Mouse (Mus musculus) neural tube, embryonic 15.5 days (tissue): ENCODE measurements around the gene Depdc1b. TPM values are rescaled to one million over a fixed set of nuclear protein-coding genes. Genes with fewer than 3 reads are reported as not detected.

Experiments
- ATAC-seq: fragments of 200-750 bp; cut with Nextera tagmentation; 2 replicates; pipeline ENCODE4 v1.8.0; 2017; ENCODE audit warnings: mild to moderate bottlenecking, moderate TSS enrichment, moderate library complexity; ENCODE audit not compliant: low FRiP score
- H3K27ac ChIP-seq: fragments of 300-500 bp; sonication (generic); replicated peaks from 2 replicates; pipeline ENCODE4 v1.5.1; 2015; ENCODE audit warnings: mild to moderate bottlenecking, inconsistent platforms
- H3K27me3 ChIP-seq: fragments of 300-500 bp; sonication (generic); replicated peaks from 2 replicates; pipeline ENCODE4 v1.6.1; 2015; ENCODE audit warnings: inconsistent platforms
- H3K36me3 ChIP-seq: fragments of 300-500 bp; sonication (generic); 2 replicates; pipeline ENCODE4 v1.6.1; 2015; ENCODE audit warnings: inconsistent platforms
- H3K4me1 ChIP-seq: fragments of 300-500 bp; sonication (generic); 2 replicates; pipeline ENCODE4 v1.6.1; 2015; ENCODE audit warnings: inconsistent platforms
- H3K4me2 ChIP-seq: fragments of 300-500 bp; sonication (generic); 2 replicates; pipeline ENCODE4 v1.6.1; 2015; ENCODE audit warnings: inconsistent platforms, mild to moderate bottlenecking, moderate library complexity
- H3K4me3 ChIP-seq: fragments of 300-500 bp; sonication (generic); replicated peaks from 2 replicates; pipeline ENCODE4 v1.5.1; 2015; ENCODE audit warnings: mild to moderate bottlenecking, inconsistent platforms
- H3K9ac ChIP-seq: fragments of 300-500 bp; sonication (generic); replicated peaks from 2 replicates; pipeline ENCODE4 v1.6.1; 2015; ENCODE audit warnings: mild to moderate bottlenecking, inconsistent platforms
- H3K9me3 ChIP-seq: fragments of 300-500 bp; sonication (generic); replicated peaks from 2 replicates; pipeline ENCODE4 v1.6.1; 2016; ENCODE audit warnings: inconsistent platforms
- WGBS: fragments of 180-500 bp; shearing (Covaris S2); methylation state at CpG from one replicate; pipeline ENCODE4 v1.1.7; 2015; ENCODE audit warnings: mixed read lengths; 5-methylcytosine and 5-hydroxymethylcytosine counted together
- polyA plus RNA-seq: library from polyadenylated mRNA; unstranded; fragments of >200 nt; fragmentation: Nextera tagmentation; extraction: Ambion mirVana; gene quantifications from 2 replicates; pipeline ENCODE4 v1.2.1, GENCODE M21; 2015

Gene Depdc1b
- polyA plus RNA-seq, 1 experiment from 2014 or later, result 1.0 TPM

DNA sequence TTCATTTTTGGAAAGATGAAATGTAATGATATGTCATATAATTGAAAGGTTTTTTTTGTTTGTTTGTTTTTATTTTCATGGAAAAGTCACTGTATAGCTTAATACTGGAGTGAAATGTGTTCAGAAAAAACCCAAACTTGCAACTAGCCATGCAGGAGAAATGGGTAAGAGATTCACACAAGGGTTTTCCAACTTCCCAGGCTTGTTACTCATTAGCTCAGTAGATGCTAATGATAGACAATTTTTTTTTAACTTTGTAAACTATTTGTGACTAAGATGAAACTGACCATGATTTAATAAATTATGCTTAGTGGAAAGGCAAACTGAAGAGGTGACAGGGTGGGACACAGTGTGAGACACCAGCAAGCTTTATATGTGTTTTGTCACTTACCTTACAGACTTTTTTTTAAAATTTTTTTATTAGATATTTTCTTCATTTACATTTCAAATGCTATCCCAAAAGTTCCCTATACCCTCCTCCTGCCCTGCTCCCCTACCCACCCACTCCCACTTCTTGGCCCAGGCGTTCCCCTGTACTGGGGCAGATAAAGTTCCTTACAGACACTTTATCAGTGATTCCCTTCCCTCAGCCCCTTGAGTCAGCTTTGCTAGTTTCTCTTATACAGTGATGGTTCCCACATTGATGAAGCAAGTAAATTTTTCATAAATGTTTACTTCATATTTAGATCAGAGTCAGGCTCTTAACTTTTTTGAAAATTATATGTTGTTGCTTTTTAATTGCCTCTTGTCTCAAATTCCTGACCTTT is 102.8 kb downstream of the Depdc1b start:
- Histone ChIP-seq H3K27me3 (no peaks in the 10 kb centered on the region), H3K4me1 (no peaks in the 10 kb centered on the region), H3K27ac (no peak overlapping the region), H3K36me3 (no peaks in the 10 kb centered on the region), H3K9ac (no peak overlapping the region), H3K9me3 (no peaks in the 10 kb centered on the region), H3K4me3 (no peak overlapping the region), H3K4me2 (no peak overlapping the region)
- ATAC-seq, result no peak
- WGBS, result 93% methylated on average over 1 of the region's 1 CpGs

DNA sequence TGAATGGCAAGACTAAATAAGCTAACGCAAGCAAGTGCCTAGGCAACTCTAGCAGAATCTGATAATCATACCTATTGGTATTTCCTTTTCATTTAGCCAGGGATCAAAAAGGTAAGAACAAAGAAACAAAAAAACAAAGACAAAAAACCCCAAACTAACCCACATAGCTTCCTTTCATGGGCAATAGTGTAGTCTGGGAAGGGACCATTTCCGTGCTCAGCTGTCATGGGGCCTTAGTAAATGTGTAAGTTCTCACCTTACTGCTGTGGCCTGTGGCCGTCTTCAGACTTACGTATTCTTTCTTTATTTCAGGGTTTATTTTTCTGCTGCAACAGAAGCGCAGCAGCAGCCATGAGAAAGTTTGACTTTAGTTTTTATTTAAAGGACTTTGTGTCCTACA is 110.2 kb downstream of the Depdc1b start:
- 74% methylated on average over 5 of the region's 5 CpGs for WGBS
- no peak for ATAC-seq
- no peak overlapping the region for H3K27ac ChIP-seq
- no peak overlapping the region for H3K4me2 ChIP-seq
- 0 out of 2 replicates have a peak, but pooled peaks cover 4% of the 10 kb centered on the region for H3K4me1 ChIP-seq
- H3K27me3 ChIP-seq, result no peaks in the 10 kb centered on the region
- no peaks in the 10 kb centered on the region for H3K36me3 ChIP-seq
- no peak overlapping the region for H3K9ac ChIP-seq
- no peaks in the 10 kb centered on the region for H3K9me3 ChIP-seq
- no peak overlapping the region for H3K4me3 ChIP-seq

DNA sequence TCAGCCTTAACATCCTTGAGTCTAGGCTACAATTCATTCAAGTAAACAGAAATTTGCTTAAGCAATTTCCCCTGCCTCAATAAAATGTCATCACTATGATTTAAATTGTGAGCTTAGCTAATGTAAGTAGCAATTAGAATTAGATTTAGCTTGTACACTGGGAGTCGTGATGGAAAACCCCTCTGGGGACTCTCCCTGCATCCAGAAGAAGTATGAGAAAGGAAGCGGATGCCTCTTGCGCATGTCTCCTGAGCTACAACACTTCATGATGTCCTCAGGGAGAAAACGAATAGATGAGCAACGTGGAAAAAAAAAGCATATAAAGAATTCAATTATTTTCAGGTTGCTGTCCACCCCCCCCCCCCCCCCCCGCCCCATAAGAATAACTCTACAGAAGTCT is 112.7 kb downstream of the Depdc1b start:
- H3K36me3 ChIP-seq, result no peaks in the 10 kb centered on the region
- 0 out of 2 replicates have a peak, but pooled peaks cover 4% of the 10 kb centered on the region for H3K4me1 ChIP-seq

DNA sequence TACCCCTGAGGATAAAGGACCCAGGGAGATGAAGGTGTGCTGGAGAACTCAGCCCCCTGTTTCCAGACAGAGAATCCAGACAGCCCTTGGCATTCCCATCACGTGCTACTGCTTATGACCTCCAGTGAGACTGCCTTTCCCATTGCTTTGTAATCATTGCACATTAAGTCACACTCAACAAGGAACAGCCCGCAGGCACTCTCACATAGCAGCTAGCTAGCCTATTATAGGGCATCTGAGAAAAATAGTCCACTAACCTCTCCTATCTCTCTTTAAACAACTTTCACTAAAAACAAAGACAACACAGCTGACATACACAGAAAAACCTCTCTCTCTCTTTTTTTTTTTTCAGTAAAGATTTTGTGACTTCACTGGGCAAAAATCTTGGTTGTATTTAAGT is 113.5 kb downstream of the Depdc1b start:
- no peak for ATAC-seq
- Histone ChIP-seq H3K4me3 (no peak overlapping the region), H3K27ac (no peak overlapping the region), H3K27me3 (no peaks in the 10 kb centered on the region), H3K9me3 (no peaks in the 10 kb centered on the region), H3K4me2 (no peak overlapping the region), H3K36me3 (no peaks in the 10 kb centered on the region), H3K9ac (no peak overlapping the region), H3K4me1 (0 out of 2 replicates have a peak, but pooled peaks cover 4% of the 10 kb centered on the region)
- WGBS, result 57% methylated on average over 2 of the region's 2 CpGs

More for the DNA sequence above, 112.7 kb downstream of the Depdc1b start:
- WGBS, result 56% methylated on average over 6 of the region's 6 CpGs
- H3K27ac ChIP-seq, result no peak overlapping the region
- H3K9me3 ChIP-seq, result no peaks in the 10 kb centered on the region
- no peak overlapping the region for H3K4me3 ChIP-seq
- H3K4me2 ChIP-seq, result no peak overlapping the region
- H3K27me3 ChIP-seq, result no peaks in the 10 kb centered on the region
- no peak overlapping the region for H3K9ac ChIP-seq
- no peak for ATAC-seq

DNA sequence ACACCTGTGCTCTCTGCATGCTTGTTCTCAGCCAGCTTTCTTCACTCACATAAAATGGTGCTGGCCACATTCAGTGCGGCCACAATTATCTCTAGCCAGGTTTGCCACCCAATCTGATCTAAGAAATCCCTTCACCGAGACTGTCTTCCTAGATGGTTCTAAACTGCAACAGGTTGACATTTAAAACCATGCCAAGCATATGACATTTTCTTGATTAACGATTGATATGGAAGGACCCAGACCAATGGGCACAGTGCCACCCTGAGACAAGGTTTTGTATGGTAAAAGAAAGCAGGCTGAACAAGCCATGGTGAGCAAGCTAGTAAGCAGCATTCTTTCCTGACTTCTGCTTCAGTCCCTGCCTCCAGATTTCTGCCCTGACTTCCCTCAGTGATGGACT is 115.6 kb downstream of the Depdc1b start:
- Histone ChIP-seq H3K9ac (no peak overlapping the region), H3K4me2 (no peak overlapping the region), H3K4me3 (no peak overlapping the region), H3K27me3 (no peaks in the 10 kb centered on the region), H3K9me3 (no peaks in the 10 kb centered on the region), H3K36me3 (no peaks in the 10 kb centered on the region), H3K4me1 (0 out of 2 replicates have a peak, but pooled peaks cover 4% of the 10 kb centered on the region), H3K27ac (no peak overlapping the region)
- WGBS, result 95% methylated on average over 3 of the region's 3 CpGs
- ATAC-seq, result no peak

DNA sequence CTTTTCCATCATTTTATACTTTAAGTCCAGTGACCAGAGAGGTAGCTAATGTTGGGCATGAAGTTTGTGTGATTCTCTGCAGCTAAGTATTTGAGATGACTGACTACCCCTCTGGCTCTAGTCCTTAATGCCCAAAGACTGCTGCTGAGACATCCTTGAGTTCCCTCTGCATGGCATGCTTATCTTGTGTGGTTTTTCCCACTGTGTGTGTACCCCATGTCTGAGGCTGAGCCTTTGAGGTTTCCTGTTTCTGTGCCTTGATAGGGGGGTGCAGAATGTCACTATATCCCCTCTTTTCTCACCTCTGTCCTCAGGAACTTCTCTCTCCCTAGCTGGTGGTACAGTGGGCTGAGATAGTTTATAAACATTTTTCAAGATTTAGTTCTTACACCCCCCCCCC is 119.6 kb downstream of the Depdc1b start:
- no peaks in the 10 kb centered on the region for H3K4me1 ChIP-seq
- no peak overlapping the region for H3K4me3 ChIP-seq
- no peak overlapping the region for H3K27ac ChIP-seq
- no peak overlapping the region for H3K4me2 ChIP-seq
- H3K9me3 ChIP-seq, result no peaks in the 10 kb centered on the region
- no peaks in the 10 kb centered on the region for H3K36me3 ChIP-seq
- H3K9ac ChIP-seq, result no peak overlapping the region
- no peaks in the 10 kb centered on the region for H3K27me3 ChIP-seq
- no peak for ATAC-seq

DNA sequence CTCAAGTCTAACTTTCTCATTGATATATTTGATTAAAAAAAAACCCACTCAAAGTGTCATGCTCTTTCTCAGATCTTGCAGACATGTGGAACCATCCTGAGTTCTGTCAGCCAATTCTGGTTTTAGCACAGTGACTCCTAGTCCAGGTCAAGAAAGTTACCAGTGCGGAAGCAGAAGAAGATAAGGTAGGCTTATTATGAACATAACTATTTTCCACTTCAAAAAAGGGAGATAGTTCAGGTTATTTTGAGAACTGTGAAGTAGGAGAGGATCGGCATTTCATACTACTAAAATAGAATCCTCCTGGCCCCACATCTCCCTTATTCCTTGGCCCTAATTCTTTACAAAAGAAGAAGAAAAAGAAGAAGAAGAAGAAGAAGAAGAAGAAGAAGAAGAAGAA is 121.3 kb downstream of the Depdc1b start:
- 96% methylated on average over 2 of the region's 2 CpGs for WGBS
- Histone ChIP-seq H3K27ac (no peak overlapping the region), H3K9me3 (no peaks in the 10 kb centered on the region), H3K4me2 (no peak overlapping the region), H3K27me3 (no peaks in the 10 kb centered on the region), H3K9ac (no peak overlapping the region), H3K36me3 (no peaks in the 10 kb centered on the region), H3K4me1 (no peaks in the 10 kb centered on the region), H3K4me3 (no peak overlapping the region)
- no peak for ATAC-seq

DNA sequence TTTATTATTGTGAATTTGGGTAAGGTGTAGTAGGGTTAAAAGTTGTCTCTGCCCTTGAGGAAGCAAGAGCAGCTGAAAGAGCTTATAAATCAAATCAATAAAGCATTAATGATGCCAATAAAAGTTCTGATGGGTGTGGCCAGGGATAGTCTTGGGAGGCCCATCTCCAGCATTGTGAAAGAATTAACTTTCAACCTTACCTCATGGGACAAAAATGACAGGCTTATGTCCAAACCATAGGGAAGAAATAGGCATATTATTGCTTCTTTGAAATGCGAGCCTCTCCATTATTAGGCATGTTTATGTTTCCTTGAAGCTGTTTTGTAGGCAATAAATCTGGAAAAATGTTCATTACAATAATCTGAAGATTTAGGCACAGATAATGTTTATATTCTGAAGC is 122.9 kb downstream of the Depdc1b start:
- H3K4me2 ChIP-seq, result no peak overlapping the region
- no peak overlapping the region for H3K9ac ChIP-seq
- H3K4me1 ChIP-seq, result no peaks in the 10 kb centered on the region
- H3K9me3 ChIP-seq, result no peaks in the 10 kb centered on the region
- no peak for ATAC-seq
- no peak overlapping the region for H3K27ac ChIP-seq
- no peaks in the 10 kb centered on the region for H3K27me3 ChIP-seq
- WGBS, result 80% methylated on average over 1 of the region's 1 CpGs
- H3K4me3 ChIP-seq, result no peak overlapping the region
- no peaks in the 10 kb centered on the region for H3K36me3 ChIP-seq

DNA sequence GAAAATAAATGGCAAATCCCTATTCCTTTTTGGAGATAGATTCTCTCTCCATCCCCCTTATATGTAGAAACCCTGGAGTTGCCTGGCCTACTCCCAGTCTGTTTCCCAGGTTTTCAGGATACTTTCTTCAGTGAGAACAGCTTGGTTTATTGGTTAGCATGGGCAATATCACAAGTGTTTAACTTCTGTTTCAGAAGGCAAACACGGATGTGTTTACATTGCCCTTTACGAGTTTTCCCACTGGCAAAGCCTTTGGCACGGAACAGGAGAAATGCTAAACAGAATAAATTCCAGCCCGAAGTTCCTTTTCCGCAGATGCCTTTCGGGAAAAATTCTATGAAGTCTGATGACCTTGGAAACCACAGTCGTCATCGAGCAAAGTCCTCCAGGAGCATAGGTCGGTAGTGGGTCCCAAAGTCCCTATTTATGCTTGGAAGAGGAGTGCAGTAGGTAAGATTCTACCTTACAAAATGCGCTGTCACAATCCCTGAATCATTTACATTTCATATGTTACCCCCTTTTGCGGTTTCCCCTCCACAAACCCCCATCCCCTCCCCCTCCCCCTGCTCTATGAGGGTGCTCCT is 132.3 kb downstream of the Depdc1b start:
- Histone ChIP-seq H3K9ac (no peak overlapping the region), H3K4me2 (no peak overlapping the region), H3K27ac (no peak overlapping the region), H3K4me1 (peaks cover 4% of the 10 kb centered on the region; the same call in 1 of the 2 replicates), H3K36me3 (no peaks in the 10 kb centered on the region), H3K27me3 (no peaks in the 10 kb centered on the region), H3K9me3 (no peaks in the 10 kb centered on the region), H3K4me3 (no peak overlapping the region)
- WGBS, result 81% methylated on average over 11 of the region's 11 CpGs
- ATAC-seq, result no peak

DNA sequence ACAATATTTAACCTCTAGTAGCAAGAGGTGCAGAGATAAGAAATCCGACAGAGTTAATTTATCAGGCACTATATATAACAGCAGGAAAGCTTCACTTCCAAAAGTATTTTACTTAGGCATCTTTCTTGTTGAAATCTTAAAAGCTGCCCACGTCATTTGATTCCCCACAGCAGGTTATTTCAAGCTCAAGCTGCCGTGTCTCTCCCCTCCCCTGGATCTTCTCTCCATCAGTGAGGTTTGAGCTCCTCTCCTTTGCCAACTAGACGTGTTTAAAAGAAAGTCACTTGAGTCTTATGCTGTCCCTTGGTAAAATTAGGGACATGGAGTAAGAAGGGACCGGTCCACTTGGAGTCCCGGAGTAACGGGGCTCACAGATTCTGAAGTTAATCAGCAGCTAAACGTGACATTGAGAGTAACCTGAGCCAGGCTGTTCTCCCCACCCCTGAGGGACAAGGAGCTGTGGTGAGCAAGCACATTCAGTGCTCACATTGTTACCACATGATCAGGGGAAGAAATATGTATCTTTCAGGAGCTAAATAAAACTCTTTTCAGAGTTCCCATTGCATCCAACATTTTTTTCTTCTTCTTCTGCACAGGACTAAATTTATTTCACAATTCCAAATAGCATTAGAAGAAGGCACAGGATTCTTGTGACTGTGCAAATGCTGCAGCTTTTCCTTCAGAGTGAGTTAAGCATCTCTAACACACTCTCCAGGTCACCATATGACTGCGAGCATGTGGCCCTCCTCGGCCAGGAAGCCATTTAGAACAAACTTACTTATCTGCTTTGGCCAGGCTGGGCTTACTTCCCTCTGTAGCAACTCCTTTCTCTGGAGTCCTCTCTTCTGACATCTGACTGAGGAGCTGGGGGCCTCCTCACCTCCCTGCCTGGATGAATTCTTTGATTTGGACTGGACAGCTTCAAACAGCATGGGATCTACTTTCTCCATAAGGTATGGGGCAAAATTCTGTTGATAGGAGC is 133.3 kb downstream of the Depdc1b start, which contains the start of gene Pde4d:
Pde4d (plus strand) TSS at position 833 of the 982 bp plus-strand sequence.
- ATAC-seq, result no peak

DNA sequence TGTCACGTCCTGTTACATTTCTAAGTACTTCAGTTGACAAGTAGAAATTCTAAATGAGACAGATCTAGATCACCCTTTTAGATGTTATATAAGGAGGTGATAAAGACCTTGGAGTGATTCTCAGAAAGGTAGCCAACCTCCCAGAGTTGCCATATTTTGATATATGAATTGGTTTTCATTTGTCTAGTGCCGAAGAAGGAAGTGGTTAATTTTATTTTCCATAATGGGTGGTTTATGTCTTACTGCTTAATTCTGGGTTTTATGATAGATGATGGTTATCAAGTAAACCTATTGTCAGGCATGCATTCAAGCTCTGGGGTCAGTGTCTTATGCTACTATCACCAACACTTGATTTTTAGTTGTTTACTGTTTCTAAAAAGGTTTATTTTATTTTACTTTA is 135.0 kb downstream of the Depdc1b start:
- Histone ChIP-seq H3K9ac (no peak overlapping the region), H3K27ac (no peak overlapping the region), H3K4me2 (no peak overlapping the region), H3K4me1 (peaks cover 4% of the 10 kb centered on the region; the same call in 1 of the 2 replicates), H3K27me3 (no peaks in the 10 kb centered on the region), H3K4me3 (no peak overlapping the region), H3K36me3 (no peaks in the 10 kb centered on the region), H3K9me3 (no peaks in the 10 kb centered on the region)
- no peak for ATAC-seq
- WGBS, result 88% methylated on average over 2 of the region's 2 CpGs

More for the DNA sequence above, 133.3 kb downstream of the Depdc1b start, which contains the start of gene Pde4d:
- no peaks in the 10 kb centered on the region for H3K36me3 ChIP-seq
- H3K9ac ChIP-seq, result no peak within 1 kb of the TSS
- H3K4me1 ChIP-seq, result peaks cover 4% of the 10 kb centered on the region; the same call in 1 of the 2 replicates
- no peak within 1 kb of the TSS for H3K27ac ChIP-seq
- no peaks in the 10 kb centered on the region for H3K27me3 ChIP-seq
- H3K4me3 ChIP-seq, result no peak within 1 kb of the TSS
- no peaks in the 10 kb centered on the region for H3K9me3 ChIP-seq
- WGBS, result 60% methylated on average over 10 of the region's 10 CpGs
- H3K4me2 ChIP-seq, result no peak within 1 kb of the TSS
